Mouse (Mus musculus) neural tube, embryonic 13.5 days (tissue): Measurements from ENCODE around the gene Dus2. TPM values are rescaled to one million over a fixed set of nuclear protein-coding genes. Genes with fewer than 3 reads are reported as not detected.
"Not testable (repeated sequence)": the region's sequence is repeated elsewhere in the genome, so short reads cannot be mapped to it uniquely, and the experiment has no call there.

Experiments used
- ATAC-seq: fragments of 200-750 bp; cut with Nextera tagmentation; 2 replicates; pipeline ENCODE4 v1.8.0; 2017; ENCODE audit warnings: low read depth, mild to moderate bottlenecking, moderate TSS enrichment, moderate library complexity
- H3K27ac ChIP-seq: fragments of 300-500 bp; sonication (generic); replicated peaks from 2 replicates; pipeline ENCODE4 v1.5.1; 2015; ENCODE audit warnings: moderate library complexity, mild to moderate bottlenecking, inconsistent platforms
- H3K27me3 ChIP-seq: fragments of 300-500 bp; sonication (generic); 2 replicates; pipeline ENCODE4 v1.6.1; 2015; ENCODE audit warnings: mild to moderate bottlenecking, inconsistent platforms
- H3K36me3 ChIP-seq: fragments of 300-500 bp; sonication (generic); 2 replicates; pipeline ENCODE4 v1.6.1; 2015; ENCODE audit warnings: mild to moderate bottlenecking, inconsistent platforms
- H3K4me1 ChIP-seq: fragments of 300-500 bp; sonication (generic); replicated peaks from 2 replicates; pipeline ENCODE4 v1.6.1; 2015; ENCODE audit warnings: inconsistent platforms
- H3K4me2 ChIP-seq: fragments of 300-500 bp; sonication (generic); 2 replicates; pipeline ENCODE4 v1.6.1; 2015; ENCODE audit warnings: inconsistent platforms, mild to moderate bottlenecking, moderate library complexity
- H3K4me3 ChIP-seq: fragments of 300-500 bp; sonication (generic); 2 replicates; pipeline ENCODE4 v1.5.1; 2015; ENCODE audit warnings: mild to moderate bottlenecking, inconsistent platforms
- H3K9ac ChIP-seq: fragments of 300-500 bp; sonication (generic); 2 replicates; pipeline ENCODE4 v1.6.1; 2015; ENCODE audit warnings: moderate library complexity, mild to moderate bottlenecking, inconsistent platforms
- H3K9me3 ChIP-seq: fragments of 300-500 bp; sonication (generic); 2 replicates; pipeline ENCODE4 v1.6.1; 2016; ENCODE audit warnings: inconsistent platforms
- WGBS: fragments of 180-500 bp; shearing (Covaris S2); methylation state at CpG from one replicate; pipeline ENCODE4 v1.1.7; 2015; 5-methylcytosine and 5-hydroxymethylcytosine counted together
- polyA plus RNA-seq: library from polyadenylated mRNA; unstranded; fragments of >200 nt; fragmentation: Nextera tagmentation; extraction: Ambion mirVana; gene quantifications from 2 replicates; pipeline ENCODE4 v1.2.1, GENCODE M21; 2015

Gene Dus2
- polyA plus RNA-seq, 1 experiment from 2014 or later = 23.1 TPM

DNA sequence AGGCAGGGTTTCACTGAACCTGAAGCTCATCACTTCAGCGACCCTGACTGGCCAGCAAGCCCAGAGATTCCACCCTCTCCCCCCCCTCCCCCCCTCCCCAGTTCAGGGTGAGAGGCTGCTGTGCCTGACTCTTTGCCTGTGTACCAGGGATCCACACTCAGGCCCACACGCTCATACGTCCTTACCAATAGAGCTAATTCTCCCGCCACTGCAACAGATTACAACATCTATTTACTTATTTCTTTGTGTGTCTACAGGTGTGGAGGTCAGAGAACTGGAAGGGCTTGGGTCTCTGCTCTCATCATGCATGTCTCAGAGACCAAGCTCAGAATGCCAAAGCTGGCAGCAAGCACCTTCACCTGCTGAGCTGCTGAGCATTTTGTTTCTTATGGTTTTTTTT is 2.1 kb downstream of the Dus2 start:
- Histone ChIP-seq H3K27me3 (0 out of 2 replicates have a peak, but pooled peaks cover 7% of the 10 kb centered on the region), H3K4me2 (no peak overlapping the region), H3K9me3 (no peaks in the 10 kb centered on the region), H3K36me3 (no peaks in the 10 kb centered on the region), H3K27ac (no peak overlapping the region), H3K4me1 (no peaks in the 10 kb centered on the region), H3K4me3 (no peak overlapping the region), H3K9ac (no peak overlapping the region)
- ATAC-seq = no peak
- 64% methylated on average over 4 of the region's 4 CpGs for WGBS

DNA sequence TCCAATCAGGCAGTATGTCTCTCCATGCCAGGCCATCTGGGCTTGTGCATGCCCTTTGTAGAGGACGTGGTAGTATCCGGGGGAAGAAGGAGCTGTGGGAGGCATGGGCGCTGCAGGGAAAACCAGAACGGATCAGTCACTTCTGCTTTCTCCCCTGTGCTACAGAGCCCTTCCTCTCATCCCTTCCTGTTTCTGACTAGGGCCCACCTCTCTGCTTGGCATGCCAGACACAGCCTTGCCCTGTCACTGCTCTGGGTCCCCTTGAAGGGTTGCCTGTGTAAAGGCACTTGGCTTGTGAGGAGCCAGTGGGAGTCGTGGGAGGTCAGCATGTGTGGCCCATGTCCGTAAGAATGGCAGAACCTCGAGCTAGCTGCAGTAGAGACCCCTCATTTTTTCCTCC is 5.2 kb downstream of the Dus2 start:
- WGBS = 77% methylated on average over 7 of the region's 7 CpGs
- no peaks in the 10 kb centered on the region for H3K27me3 ChIP-seq
- H3K4me3 ChIP-seq = no peak overlapping the region
- no peak overlapping the region for H3K4me2 ChIP-seq
- no peak for ATAC-seq
- no peaks in the 10 kb centered on the region for H3K36me3 ChIP-seq
- H3K4me1 ChIP-seq = no peaks in the 10 kb centered on the region
- no peaks in the 10 kb centered on the region for H3K9me3 ChIP-seq
- H3K9ac ChIP-seq = no peak overlapping the region
- no peak overlapping the region for H3K27ac ChIP-seq

DNA sequence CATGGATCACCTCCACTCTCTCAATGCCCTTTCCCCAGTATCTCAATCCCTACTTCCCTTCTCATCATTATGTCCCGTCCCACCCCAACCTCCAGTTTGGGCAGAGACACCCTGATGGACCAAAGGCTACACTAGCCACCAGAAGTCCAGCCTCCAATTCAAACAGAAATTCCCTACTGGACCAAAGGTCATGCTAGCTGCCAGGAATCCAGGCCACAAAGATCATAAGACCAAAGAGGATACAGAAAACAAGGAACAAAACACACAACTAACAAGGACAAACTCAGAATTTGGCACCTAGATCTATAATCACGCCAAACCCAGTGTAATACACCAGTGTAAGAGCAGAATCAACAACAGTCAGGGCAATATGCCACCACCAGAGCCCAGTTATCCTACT is 7.8 kb downstream of the Dus2 start:
- H3K4me3 ChIP-seq = no peak overlapping the region
- H3K9me3 ChIP-seq = no peaks in the 10 kb centered on the region
- H3K4me2 ChIP-seq = no peak overlapping the region
- no peak for ATAC-seq
- H3K36me3 ChIP-seq = no peaks in the 10 kb centered on the region
- H3K4me1 ChIP-seq = no peaks in the 10 kb centered on the region
- H3K9ac ChIP-seq = no peak overlapping the region
- H3K27me3 ChIP-seq = no peaks in the 10 kb centered on the region
- 88% methylated on average over 2 of the region's 2 CpGs for WGBS
- no peak overlapping the region for H3K27ac ChIP-seq

DNA sequence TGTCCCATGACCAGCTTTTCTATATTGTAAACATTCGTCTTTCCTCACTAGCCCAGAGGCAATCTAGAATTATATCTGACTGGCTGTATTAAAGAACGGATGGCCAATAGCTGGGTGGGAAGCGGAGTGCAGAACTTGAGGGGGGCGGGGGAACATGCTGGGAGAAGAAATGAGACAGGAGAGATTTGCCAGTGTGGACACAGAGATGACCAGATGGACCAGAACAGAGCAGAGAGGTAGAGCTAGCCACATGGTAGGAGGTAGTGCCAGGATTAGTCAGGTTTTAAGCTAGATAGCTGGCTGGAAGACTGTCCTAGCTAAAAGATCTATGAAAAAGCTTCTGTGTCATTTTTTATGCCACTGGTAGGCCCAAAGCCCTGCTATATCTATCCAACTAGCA is 10.8 kb downstream of the Dus2 start:
- H3K9me3 ChIP-seq = no peaks in the 10 kb centered on the region
- H3K9ac ChIP-seq = no peak overlapping the region
- WGBS = 84% methylated on average over 4 of the region's 4 CpGs
- no peaks in the 10 kb centered on the region for H3K27me3 ChIP-seq
- no peak overlapping the region for H3K27ac ChIP-seq
- H3K4me2 ChIP-seq = no peak overlapping the region
- ATAC-seq = no peak
- H3K4me1 ChIP-seq = no peaks in the 10 kb centered on the region
- H3K36me3 ChIP-seq = no peaks in the 10 kb centered on the region
- no peak overlapping the region for H3K4me3 ChIP-seq

DNA sequence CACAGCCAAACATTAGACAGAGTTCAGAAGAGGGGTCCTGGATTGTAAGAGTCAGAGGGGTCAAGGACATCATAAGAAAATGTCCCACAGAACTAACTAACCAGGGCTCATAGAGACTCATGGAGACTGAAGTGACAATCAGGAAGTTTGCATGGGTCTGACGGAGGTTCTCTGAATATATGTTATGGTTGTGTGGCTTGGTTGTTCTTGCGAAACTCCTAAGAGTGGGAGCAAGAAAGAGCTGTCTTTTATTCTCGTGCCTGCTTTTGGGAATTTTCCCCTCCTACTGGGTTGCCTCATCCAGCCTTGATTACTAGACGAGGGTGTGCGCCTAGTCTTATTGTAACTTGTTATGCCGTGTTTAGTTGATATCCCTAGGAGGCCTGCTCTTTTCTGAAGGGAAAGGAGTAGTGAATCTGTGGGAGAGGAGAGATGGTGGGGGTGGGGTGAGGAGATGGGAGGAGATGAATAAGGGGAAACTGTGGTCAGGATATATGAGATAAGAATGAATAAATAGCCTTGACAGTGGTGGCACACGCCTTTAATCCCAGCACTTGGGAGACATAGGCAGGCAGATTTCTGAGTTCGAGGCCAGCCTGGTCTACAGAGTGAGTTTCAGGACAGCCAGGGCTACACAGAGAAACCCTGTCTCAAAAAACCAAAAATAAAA is 13.5 kb downstream of the Dus2 start:
- WGBS = 79% methylated on average over 8 of the region's 8 CpGs
- no peak overlapping the region for H3K9ac ChIP-seq
- ATAC-seq = no peak

DNA sequence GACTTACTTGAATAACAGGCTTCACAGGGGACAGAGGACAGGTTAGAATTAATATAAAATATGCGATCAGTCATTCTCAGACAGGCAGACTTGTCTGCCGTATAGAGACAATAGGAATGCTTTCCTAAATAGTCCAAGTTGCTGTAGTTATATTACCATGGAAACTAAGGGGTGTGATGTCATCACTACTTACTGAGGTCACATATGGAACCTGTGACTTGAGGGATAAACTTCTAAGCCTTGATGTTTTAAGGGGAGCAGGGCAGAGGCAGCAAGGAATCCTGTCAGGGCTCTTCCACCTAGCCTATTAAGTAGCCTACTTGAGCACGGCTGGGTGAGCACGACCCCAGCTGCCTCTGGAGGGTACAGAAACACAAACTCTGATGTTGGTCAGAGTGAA is 14.7 kb downstream of the Dus2 start, which contains the start of gene Dpep2nb:
TSS of gene Dpep2nb (minus strand) at position 101 of the 400 bp plus-strand sequence.
- no peak within 1 kb of the TSS for H3K27ac ChIP-seq
- no peak within 1 kb of the TSS for H3K4me2 ChIP-seq
- H3K9me3 ChIP-seq = no peaks in the 10 kb centered on the region
- no peaks in the 10 kb centered on the region for H3K27me3 ChIP-seq
- H3K36me3 ChIP-seq = peaks cover 8% of the 10 kb centered on the region; the same call in 1 of the 2 replicates
- peaks cover 14% of the 10 kb centered on the region for H3K4me1 ChIP-seq
- ATAC-seq = no peak
- no peak within 1 kb of the TSS for H3K9ac ChIP-seq
- no peak within 1 kb of the TSS for H3K4me3 ChIP-seq
- WGBS = 84% methylated on average over 4 of the region's 4 CpGs

More for the DNA sequence above, 13.5 kb downstream of the Dus2 start:
- Histone ChIP-seq H3K4me2 (no peak overlapping the region), H3K27me3 (no peaks in the 10 kb centered on the region), H3K4me1 (peaks cover 3% of the 10 kb centered on the region), H3K36me3 (peaks cover 8% of the 10 kb centered on the region; the same call in 1 of the 2 replicates), H3K9me3 (no peaks in the 10 kb centered on the region), H3K27ac (no peak overlapping the region), H3K4me3 (no peak overlapping the region)

DNA sequence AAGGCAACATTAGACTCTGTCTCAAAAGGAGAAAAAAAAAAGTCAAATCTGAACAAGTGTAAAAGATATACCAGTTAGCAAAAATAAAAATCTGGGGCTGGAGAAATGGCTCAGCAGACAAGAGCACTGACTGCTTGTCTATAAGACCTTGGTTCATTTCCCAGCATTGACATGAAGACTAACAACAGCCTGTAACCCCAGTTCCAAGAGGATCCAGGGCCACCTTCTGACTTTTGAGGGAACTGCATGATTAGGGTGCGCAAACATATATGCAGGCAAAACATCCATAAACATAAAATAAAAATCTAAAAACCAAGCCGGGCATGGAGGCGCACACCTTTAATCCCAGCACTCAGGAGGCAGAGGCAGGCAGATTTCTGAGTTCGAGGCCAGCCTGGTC is 15.3 kb downstream of the Dus2 start:
- no peak overlapping the region for H3K4me3 ChIP-seq
- no peaks in the 10 kb centered on the region for H3K27me3 ChIP-seq
- no peaks in the 10 kb centered on the region for H3K9me3 ChIP-seq
- 84% methylated on average over 4 of the region's 4 CpGs for WGBS
- ATAC-seq = no peak
- no peak overlapping the region for H3K9ac ChIP-seq
- peaks cover 14% of the 10 kb centered on the region for H3K4me1 ChIP-seq
- H3K27ac ChIP-seq = no peak overlapping the region
- peaks cover 8% of the 10 kb centered on the region; the same call in 1 of the 2 replicates for H3K36me3 ChIP-seq
- no peak overlapping the region for H3K4me2 ChIP-seq

DNA sequence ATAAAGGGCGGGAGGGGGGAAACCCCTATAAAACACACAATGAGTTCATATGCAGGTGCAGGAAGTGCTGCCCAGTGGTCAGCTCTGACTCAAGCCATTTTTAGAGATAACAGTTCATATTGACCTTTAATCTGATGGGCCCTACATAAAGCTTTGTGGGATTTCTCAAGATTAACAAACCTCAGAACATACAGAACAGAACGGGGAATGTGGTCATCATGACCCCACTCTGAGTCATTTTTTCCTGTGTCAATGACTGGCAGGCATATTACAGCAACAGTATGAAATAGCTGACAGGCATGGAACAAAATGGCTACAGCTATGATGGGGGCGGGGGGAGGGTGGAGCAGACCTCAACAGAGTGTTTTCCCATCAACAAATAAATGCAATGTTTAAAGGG is 16.0 kb downstream of the Dus2 start:
- no peaks in the 10 kb centered on the region for H3K27me3 ChIP-seq

DNA sequence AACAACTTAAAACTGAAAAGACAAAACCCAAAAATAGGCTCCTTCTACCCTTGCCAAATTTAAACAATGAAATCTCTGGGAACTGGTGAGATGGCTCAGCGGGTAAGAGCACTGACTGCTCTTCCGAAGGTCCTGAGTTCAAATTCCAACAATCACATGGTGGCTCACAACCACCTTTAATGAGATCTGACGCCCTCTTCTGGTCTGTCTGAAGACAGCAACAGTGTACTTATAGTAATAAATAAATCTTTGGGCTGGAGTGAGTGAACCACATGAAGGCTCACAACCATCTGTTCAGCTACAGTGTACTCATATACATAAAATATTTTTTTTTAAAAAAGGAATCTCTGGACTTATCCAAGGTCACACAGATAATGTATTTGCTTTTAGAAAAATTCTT is 16.8 kb downstream of the Dus2 start:
- H3K9ac ChIP-seq, H3K36me3 ChIP-seq, H3K27me3 ChIP-seq, H3K9me3 ChIP-seq, H3K4me2 ChIP-seq, H3K4me3 ChIP-seq, H3K27ac ChIP-seq, ATAC-seq: not testable (repeated sequence)
- 66% methylated on average over 3 of the region's 3 CpGs for WGBS
- peaks cover 21% of the 10 kb centered on the region for H3K4me1 ChIP-seq

More for the DNA sequence above, 16.0 kb downstream of the Dus2 start:
- Histone ChIP-seq H3K4me2 (no peak overlapping the region), H3K4me1 (peaks cover 20% of the 10 kb centered on the region), H3K9ac (no peak overlapping the region), H3K9me3 (no peaks in the 10 kb centered on the region), H3K36me3 (peaks cover 8% of the 10 kb centered on the region; the same call in 1 of the 2 replicates), H3K4me3 (no peak overlapping the region), H3K27ac (no peak overlapping the region)
- WGBS = 81% methylated on average over 3 of the region's 3 CpGs
- no peak for ATAC-seq

DNA sequence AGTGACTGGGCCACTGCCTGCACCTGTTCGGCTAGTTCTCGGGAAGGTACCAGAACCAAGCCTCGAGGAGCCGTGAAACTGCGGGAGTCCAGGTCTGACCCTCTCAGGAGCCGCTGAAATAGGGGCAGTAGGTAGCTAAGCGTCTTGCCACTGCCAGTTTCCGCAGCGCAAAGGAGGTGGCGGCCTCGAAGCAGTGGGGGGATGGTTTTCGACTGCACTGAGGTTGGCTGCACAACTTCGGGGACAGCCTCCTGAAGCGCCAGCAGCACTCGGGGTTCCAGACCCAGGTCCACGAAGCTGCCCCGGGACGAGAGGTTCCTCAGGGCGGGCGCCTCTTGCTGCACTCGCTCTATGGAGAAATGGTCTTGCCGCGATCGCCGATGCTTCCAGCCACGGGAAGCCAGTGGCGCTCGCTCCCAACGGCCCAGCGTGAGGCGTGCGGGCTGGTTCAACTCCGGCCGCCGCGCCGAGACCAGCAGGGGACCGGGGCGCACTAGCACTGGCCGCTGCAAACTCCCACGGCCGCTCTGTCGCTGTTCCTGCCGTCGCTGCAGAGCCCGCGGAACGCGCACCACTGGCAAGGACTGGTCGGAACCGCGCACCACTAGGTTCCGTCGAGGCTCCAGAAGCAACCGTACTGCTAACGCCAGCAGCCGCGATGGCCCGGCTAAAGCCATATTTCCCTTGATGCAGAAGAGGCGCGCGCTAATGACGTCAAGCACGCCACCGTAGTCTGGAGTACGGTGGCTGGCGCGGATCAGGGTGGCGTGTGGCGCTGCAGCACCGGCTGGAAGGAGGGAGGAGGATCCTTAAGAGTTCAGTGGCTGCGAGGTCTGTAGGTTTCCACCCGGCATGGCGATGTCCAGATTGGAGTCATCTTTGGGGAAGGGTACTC is 19.9 kb downstream of the Dus2 start:
- Histone ChIP-seq H3K9ac (peak overlapping the region; percentile 88), H3K9me3 (no peaks in the 10 kb centered on the region), H3K4me1 (peaks cover 21% of the 10 kb centered on the region), H3K4me2 (peak overlapping the region; percentile 98), H3K36me3 (peaks cover 13% of the 10 kb centered on the region; the same call in 1 of the 2 replicates), H3K27ac (peak overlapping the region; percentile 67), H3K4me3 (peak overlapping the region; percentile 97), H3K27me3 (no peaks in the 10 kb centered on the region)
- WGBS = 2% methylated on average over 74 of the region's 74 CpGs
- ATAC-seq = peak; percentile 95

DNA sequence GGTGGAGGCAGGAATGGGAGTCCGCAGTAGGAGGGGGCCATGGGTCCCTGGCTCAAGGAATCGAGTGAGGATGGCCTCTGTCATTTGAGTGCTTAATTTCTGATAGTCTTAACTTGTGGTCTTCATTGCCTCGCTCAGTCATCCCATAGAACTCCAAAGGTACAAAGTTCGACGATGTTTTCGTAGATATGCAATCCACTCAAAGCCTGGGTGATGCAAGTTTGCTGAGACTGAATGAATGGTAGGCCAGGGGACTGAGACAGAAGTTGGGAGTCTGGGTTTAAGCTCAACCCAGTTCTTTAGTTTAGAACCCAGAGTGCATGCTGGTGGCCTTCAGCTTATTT is 20.5 kb downstream of the Dus2 start, which contains the start of gene Ddx28:
TSS of gene Ddx28 (minus strand) at position 240 of the 344 bp plus-strand sequence.
- no peaks in the 10 kb centered on the region for H3K27me3 ChIP-seq
- H3K27ac ChIP-seq = peak within 1 kb of the TSS; percentile 67
- no peaks in the 10 kb centered on the region for H3K9me3 ChIP-seq
- H3K4me3 ChIP-seq = peak within 1 kb of the TSS; percentile 97
- H3K36me3 ChIP-seq = peaks cover 18% of the 10 kb centered on the region; the same call in 1 of the 2 replicates
- peak within 1 kb of the TSS; percentile 88 for H3K9ac ChIP-seq
- peaks cover 21% of the 10 kb centered on the region for H3K4me1 ChIP-seq
- no peak for ATAC-seq
- 3% methylated on average over 6 of the region's 6 CpGs for WGBS
- peak within 1 kb of the TSS; percentile 98 for H3K4me2 ChIP-seq

DNA sequence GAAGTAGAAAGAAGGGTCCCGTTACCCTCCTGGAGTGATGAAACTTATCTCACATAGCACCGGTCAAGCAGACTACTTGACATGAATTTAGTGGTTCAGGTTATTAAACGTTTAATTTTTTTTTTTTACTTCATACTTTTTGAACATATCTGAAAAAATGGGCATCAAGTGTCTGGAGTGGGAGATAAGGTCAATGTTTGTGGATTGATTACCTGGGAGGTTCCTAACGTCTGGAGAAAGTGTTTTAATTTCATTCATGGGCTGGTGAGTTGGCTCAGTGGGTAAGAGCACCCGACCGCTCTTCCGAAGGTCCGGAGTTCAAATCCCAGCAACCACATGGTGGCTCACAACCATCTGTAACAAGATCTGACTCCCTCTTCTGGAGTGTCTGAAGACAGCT is 21.1 kb downstream of the Dus2 start:
- H3K4me2 ChIP-seq = peak overlapping the region; percentile 98
- H3K9ac ChIP-seq = peak overlapping the region; percentile 88
- not testable (repeated sequence) for H3K9me3 ChIP-seq, H3K27me3 ChIP-seq, H3K27ac ChIP-seq, ATAC-seq
- peaks cover 22% of the 10 kb centered on the region for H3K36me3 ChIP-seq
- H3K4me1 ChIP-seq = peaks cover 21% of the 10 kb centered on the region
- WGBS = 82% methylated on average over 8 of the region's 8 CpGs
- H3K4me3 ChIP-seq = peak overlapping the region; percentile 97
